Mouse (Mus musculus): ENCODE data around the gene Apoc3. TPM values are rescaled to one million over a fixed set of nuclear protein-coding genes. Genes with fewer than 3 reads are reported as not detected.

The Apoc3 gene
- total RNA-seq, 2 experiments from 2014 or later, result not detected

- DNase-seq (ENCODE audit: low spot score in 2 of 2), result no peak
Observed at GRCm38 (mm10) chr9:46196699-46197169, 38.7 kb downstream of the Apoc3 start.

- DNase-seq (ENCODE audit: low spot score in 2 of 2), result no peak
Observed at GRCm38 (mm10) chr9:46194809-46195208, 40.6 kb downstream of the Apoc3 start.

- no peak for DNase-seq (ENCODE audit: low spot score in 2 of 2)
Observed at GRCm38 (mm10) chr9:46192642-46193041, 42.8 kb downstream of the Apoc3 start.

- DNase-seq (ENCODE audit: low spot score in 2 of 2), result no peak
Observed at GRCm38 (mm10) chr9:46191644-46192043, 43.8 kb downstream of the Apoc3 start.

- DNase-seq (ENCODE audit: low spot score in 2 of 2), result no peak
Observed at GRCm38 (mm10) chr9:46191234-46191633, 44.2 kb downstream of the Apoc3 start.

- DNase-seq (ENCODE audit: low spot score in 2 of 2), result no peak
Observed at GRCm38 (mm10) chr9:46189381-46189780, 46.1 kb downstream of the Apoc3 start.

GRCm38 (mm10) chr9:46188956-46189355, 46.5 kb downstream of the Apoc3 start:
- DNase-seq (ENCODE audit: low spot score in 2 of 2), result no peak

- DNase-seq (ENCODE audit: low spot score in 2 of 2), result no peak
Observed at GRCm38 (mm10) chr9:46188370-46188769, 47.1 kb downstream of the Apoc3 start.

- DNase-seq (ENCODE audit: low spot score in 2 of 2), result no peak
Observed at GRCm38 (mm10) chr9:46186387-46186786, 49.0 kb downstream of the Apoc3 start.

- no peak for DNase-seq (ENCODE audit: low spot score in 2 of 2)
Observed at GRCm38 (mm10) chr9:46185191-46185590, 50.2 kb downstream of the Apoc3 start.

GRCm38 (mm10) chr9:46184542-46184941, 50.9 kb downstream of the Apoc3 start:
- no peak for DNase-seq (ENCODE audit: low spot score in 2 of 2)

Other genes with a start within 250 kb of the Apoc3 start
- gene Pafah1b2, start 222.9 kb downstream of the Apoc3 start, total RNA-seq (2021), result 100 to 1,000 TPM; 245 to 256 TPM
- 10 to 100 TPM; 83.8 to 85.0 TPM for gene Sik3, start 222.8 kb downstream of the Apoc3 start, total RNA-seq (2021)
- gene Apoa1, start 7.1 kb downstream of the Apoc3 start, total RNA-seq (2021), result under 1 TPM; 0.33 to 0.94 TPM
- gene Apoa4, start 5.1 kb upstream of the Apoc3 start, total RNA-seq (2021), result not detected
- gene Apoa5, start 33.0 kb upstream of the Apoc3 start, total RNA-seq (2021), result not detected
- 10 to 100 TPM; 39.1 to 39.3 TPM for gene Zpr1, start 37.4 kb upstream of the Apoc3 start, total RNA-seq (2021)
- gene Bud13, start 47.4 kb upstream of the Apoc3 start, total RNA-seq (2021), result 10 to 100 TPM in 1 of 2 experiments, 1 to 10 TPM in 1; 8.9 to 10.1 TPM
- not detected for gene 4931429L15Rik, start 84.3 kb upstream of the Apoc3 start, total RNA-seq (2021)